Mouse (Mus musculus) midbrain, embryonic 11.5 days (tissue): ENCODE measurements around the gene Ndufb10. TPM values are rescaled to one million over a fixed set of nuclear protein-coding genes. Genes with fewer than 3 reads are reported as not detected.
A peak's percentile ranks its signal among the peaks of the same experiment; 100 is the strongest.

Source experiments
- ATAC-seq: fragments of 200-750 bp; cut with Nextera tagmentation; 2 replicates; pipeline ENCODE4 v1.8.0; 2017; ENCODE audit warnings: moderate TSS enrichment, moderate library complexity; ENCODE audit not compliant: low FRiP score
- DNase-seq: peaks from one replicate; pipeline ENCODE4 v3.0.0; 2015; ENCODE audit warnings: low spot score; ENCODE audit errors: missing footprints
- H3K27ac ChIP-seq: fragments of 300-500 bp; sonication (generic); 2 replicates; pipeline ENCODE4 v1.5.1; 2014; ENCODE audit warnings: low read depth, low read length
- H3K27me3 ChIP-seq: fragments of 300-500 bp; sonication (generic); 2 replicates; pipeline ENCODE4 v1.6.1; 2014; ENCODE audit warnings: mild to moderate bottlenecking, low read length, moderate library complexity, mixed read lengths; ENCODE audit not compliant: control insufficient read depth, insufficient read depth
- H3K36me3 ChIP-seq: fragments of 300-500 bp; sonication (generic); 2 replicates; pipeline ENCODE4 v1.6.1; 2014; ENCODE audit warnings: mild to moderate bottlenecking, low read length, moderate library complexity, mixed read lengths; ENCODE audit not compliant: control insufficient read depth, insufficient read depth
- H3K4me1 ChIP-seq: fragments of 300-500 bp; sonication (generic); 2 replicates; pipeline ENCODE4 v1.6.1; 2014; ENCODE audit warnings: low read length; ENCODE audit not compliant: control insufficient read depth, insufficient read depth
- H3K4me2 ChIP-seq: fragments of 300-500 bp; sonication (generic); 2 replicates; pipeline ENCODE4 v1.6.1; 2014; ENCODE audit warnings: mild to moderate bottlenecking, moderate library complexity
- H3K4me3 ChIP-seq: fragments of 300-500 bp; sonication (generic); 2 replicates; pipeline ENCODE4 v1.5.1; 2014; ENCODE audit warnings: low read depth, low read length
- H3K9ac ChIP-seq: fragments of 300-500 bp; sonication (generic); 2 replicates; pipeline ENCODE4 v1.6.1; 2014; ENCODE audit warnings: low read length
- H3K9me3 ChIP-seq: fragments of 300-500 bp; sonication (generic); 2 replicates; pipeline ENCODE4 v1.6.1; 2016; ENCODE audit warnings: low read length; ENCODE audit not compliant: control insufficient read depth
- WGBS: fragments of 180-500 bp; shearing (Covaris S2); extraction: QIAGEN DNeasy Blood & Tissue Kit; methylation state at CpG from one replicate; pipeline ENCODE4 v1.1.7; 2014; 5-methylcytosine and 5-hydroxymethylcytosine counted together
- polyA plus RNA-seq: library from polyadenylated mRNA; unstranded; fragments of >200 nt; fragmentation: Nextera tagmentation; extraction: Ambion mirVana; gene quantifications from 2 replicates; pipeline ENCODE4 v1.2.1, GENCODE M21; 2014

Gene Ndufb10
- polyA plus RNA-seq, 1 experiment from 2014 or later: 210 TPM

GRCm38 (mm10) chr17:24736330-24737051 lies 12.2 kb upstream of the Ndufb10 start, which contains the start of gene Msrb1:
TSS of gene Msrb1 (plus strand) at chr17:24736642.
- peak; percentile 98 for DNase-seq
- Histone ChIP-seq H3K4me3 (peak within 1 kb of the TSS; percentile 56), H3K9ac (peak within 1 kb of the TSS; percentile 68), H3K36me3 (no peaks in the 10 kb centered on the region), H3K4me1 (peaks cover 11% of the 10 kb centered on the region), H3K9me3 (no peaks in the 10 kb centered on the region), H3K4me2 (peak within 1 kb of the TSS; percentile 90), H3K27ac (no peak within 1 kb of the TSS), H3K27me3 (no peaks in the 10 kb centered on the region)
- peak; percentile 98 for ATAC-seq
- 1% methylated on average over 29 of the region's 29 CpGs for WGBS

GRCm38 (mm10) chr17:24735446-24735845 lies 11.2 kb upstream of the Ndufb10 start:
- Histone ChIP-seq H3K27ac (no peak overlapping the region), H3K9me3 (no peaks in the 10 kb centered on the region), H3K4me1 (peaks cover 11% of the 10 kb centered on the region), H3K27me3 (no peaks in the 10 kb centered on the region), H3K4me3 (no peak overlapping the region), H3K9ac (no peak overlapping the region), H3K4me2 (peak overlapping the region; percentile 90), H3K36me3 (no peaks in the 10 kb centered on the region)
- DNase-seq (peak; percentile 68), ATAC-seq (no peak)
- 87% methylated on average over 7 of the region's 7 CpGs for WGBS

- Histone ChIP-seq H3K27me3 (no peaks in the 10 kb centered on the region), H3K4me1 (peaks cover 11% of the 10 kb centered on the region), H3K27ac (no peak overlapping the region), H3K4me2 (no peak overlapping the region), H3K4me3 (no peak overlapping the region), H3K9ac (no peak overlapping the region), H3K9me3 (no peaks in the 10 kb centered on the region), H3K36me3 (no peaks in the 10 kb centered on the region)
- DNase-seq: peak; percentile 37
- no peak for ATAC-seq
- WGBS: 84% methylated on average over 1 of the region's 1 CpGs
Measured at GRCm38 (mm10) chr17:24734513-24734912, 10.2 kb upstream of the Ndufb10 start.

GRCm38 (mm10) chr17:24733434-24734050 lies 9.3 kb upstream of the Ndufb10 start:
- Histone ChIP-seq H3K9me3 (no peaks in the 10 kb centered on the region), H3K4me1 (peaks cover 11% of the 10 kb centered on the region), H3K9ac (no peak overlapping the region), H3K4me2 (no peak overlapping the region), H3K36me3 (no peaks in the 10 kb centered on the region), H3K27me3 (no peaks in the 10 kb centered on the region), H3K4me3 (no peak overlapping the region), H3K27ac (no peak overlapping the region)
- no peak for DNase-seq
- 90% methylated on average over 21 of the region's 21 CpGs for WGBS
- no peak for ATAC-seq

DNA sequence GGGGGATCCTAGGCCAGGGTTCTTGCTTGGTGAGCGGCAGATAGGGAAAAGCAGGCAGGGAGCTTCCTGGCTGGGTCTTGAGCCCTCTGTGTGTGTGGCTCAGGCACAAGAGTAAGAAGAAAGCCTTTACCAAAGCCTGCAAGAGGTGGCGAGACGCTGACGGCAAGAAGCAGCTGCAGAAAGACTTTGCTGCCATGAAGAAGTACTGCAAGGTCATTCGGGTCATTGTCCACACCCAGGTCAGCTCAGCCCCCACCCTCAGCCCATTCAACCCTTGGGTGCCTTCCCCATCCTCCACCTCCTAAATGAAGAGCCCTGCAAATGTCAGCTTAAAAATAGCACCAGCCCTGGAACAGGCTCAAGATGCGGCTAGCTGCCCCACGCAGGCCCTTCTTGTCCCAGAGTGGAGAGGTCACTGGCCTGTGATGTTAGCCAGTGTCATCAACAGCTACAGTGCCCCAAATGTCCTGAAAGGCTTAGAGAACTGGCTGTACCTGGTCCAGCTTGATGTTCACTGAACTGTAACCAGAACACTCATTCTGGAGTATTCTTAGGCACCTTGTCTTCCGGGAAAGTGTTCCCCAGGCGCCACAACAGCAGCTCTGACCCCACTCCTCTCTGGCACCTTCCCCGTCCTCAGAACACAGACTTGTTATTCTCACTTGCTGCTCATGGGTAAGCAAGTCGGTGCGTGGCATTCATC lies 8.1 kb upstream of the Ndufb10 start:
- 84% methylated on average over 12 of the region's 12 CpGs for WGBS
- DNase-seq: no peak
- no peak overlapping the region for H3K4me2 ChIP-seq
- no peaks in the 10 kb centered on the region for H3K27me3 ChIP-seq
- no peaks in the 10 kb centered on the region for H3K9me3 ChIP-seq
- H3K36me3 ChIP-seq: no peaks in the 10 kb centered on the region
- H3K4me3 ChIP-seq: no peak overlapping the region
- ATAC-seq: no peak
- no peak overlapping the region for H3K27ac ChIP-seq
- H3K9ac ChIP-seq: no peak overlapping the region
- peaks cover 10% of the 10 kb centered on the region for H3K4me1 ChIP-seq

DNA sequence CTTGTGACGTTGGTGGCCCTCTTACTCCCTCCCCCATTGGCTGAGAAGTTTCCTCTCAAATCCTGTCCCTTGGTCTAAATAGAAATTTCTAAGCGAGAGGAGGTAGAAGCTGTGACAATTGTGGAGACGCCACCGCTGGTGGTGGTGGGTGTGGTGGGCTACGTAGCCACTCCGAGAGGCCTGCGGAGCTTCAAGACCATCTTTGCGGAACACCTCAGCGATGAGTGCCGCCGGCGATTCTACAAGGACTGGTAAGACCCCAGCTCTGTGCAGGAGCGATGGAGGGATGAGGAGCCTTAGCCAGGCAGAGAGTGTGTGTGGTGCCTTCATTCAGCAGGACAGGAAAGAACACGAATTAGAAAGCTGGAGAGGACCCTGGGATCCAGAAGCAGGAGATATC lies 6.5 kb upstream of the Ndufb10 start:
- WGBS: 83% methylated on average over 14 of the region's 14 CpGs
- no peaks in the 10 kb centered on the region for H3K36me3 ChIP-seq
- H3K27ac ChIP-seq: no peak overlapping the region
- H3K9me3 ChIP-seq: no peaks in the 10 kb centered on the region
- DNase-seq: peak; percentile 69
- H3K4me2 ChIP-seq: no peak overlapping the region
- no peak overlapping the region for H3K9ac ChIP-seq
- peaks cover under 1% of the 10 kb centered on the region; the same call in 1 of the 2 replicates for H3K4me1 ChIP-seq
- ATAC-seq: no peak
- no peaks in the 10 kb centered on the region for H3K27me3 ChIP-seq
- no peak overlapping the region for H3K4me3 ChIP-seq

GRCm38 (mm10) chr17:24729067-24729466 lies 4.8 kb upstream of the Ndufb10 start:
- ATAC-seq: no peak
- Histone ChIP-seq H3K36me3 (no peaks in the 10 kb centered on the region), H3K4me1 (no peaks in the 10 kb centered on the region), H3K4me2 (no peak overlapping the region), H3K9ac (no peak overlapping the region), H3K27me3 (no peaks in the 10 kb centered on the region), H3K9me3 (no peaks in the 10 kb centered on the region), H3K27ac (no peak overlapping the region), H3K4me3 (no peak overlapping the region)
- 89% methylated on average over 6 of the region's 6 CpGs for WGBS
- peak; percentile 14 for DNase-seq

GRCm38 (mm10) chr17:24728184-24728583 lies 3.9 kb upstream of the Ndufb10 start:
- WGBS: 73% methylated on average over 17 of the region's 17 CpGs
- H3K9ac ChIP-seq: no peak overlapping the region

GRCm38 (mm10) chr17:24727618-24728017 lies 3.3 kb upstream of the Ndufb10 start, which contains the start of gene Rpl3l:
TSS of gene Rpl3l (plus strand) at chr17:24727820.
- H3K4me1 ChIP-seq: peaks cover 9% of the 10 kb centered on the region
- H3K9ac ChIP-seq: no peak within 1 kb of the TSS
- DNase-seq: no peak
- H3K27ac ChIP-seq: no peak within 1 kb of the TSS
- H3K36me3 ChIP-seq: no peaks in the 10 kb centered on the region; the same call in 1 of the 2 replicates
- no peaks in the 10 kb centered on the region for H3K27me3 ChIP-seq
- ATAC-seq: no peak
- no peak within 1 kb of the TSS for H3K4me2 ChIP-seq
- no peak within 1 kb of the TSS for H3K4me3 ChIP-seq
- H3K9me3 ChIP-seq: no peaks in the 10 kb centered on the region
- whole genome bisulfite sequencing: 66% methylated on average over 2 of the region's 2 CpGs

More at GRCm38 (mm10) chr17:24728184-24728583, 3.9 kb upstream of the Ndufb10 start:
- no peaks in the 10 kb centered on the region for H3K9me3 ChIP-seq
- ATAC-seq: no peak
- no peak overlapping the region for H3K27ac ChIP-seq
- no peaks in the 10 kb centered on the region for H3K36me3 ChIP-seq
- no peak for DNase-seq
- H3K4me2 ChIP-seq: no peak overlapping the region
- peaks cover 5% of the 10 kb centered on the region for H3K4me1 ChIP-seq
- no peak overlapping the region for H3K4me3 ChIP-seq
- H3K27me3 ChIP-seq: no peaks in the 10 kb centered on the region
